Mouse (Mus musculus) embryonic fibroblast, embryonic 13.5 days (primary cell): ENCODE measurements around the gene Usp16.

Experiments
- CTCF ChIP-seq: IDR thresholded peaks from 2 replicates; pipeline ENCODE4 v1.5.1; 2011; ENCODE audit warnings: mild to moderate bottlenecking, control low read depth, low read length, moderate library complexity, borderline replicate concordance; ENCODE audit not compliant: insufficient read depth
- POLR2A ChIP-seq: IDR thresholded peaks from 2 replicates; pipeline ENCODE4 v1.6.1; 2011; ENCODE audit warnings: low read depth, mild to moderate bottlenecking, control low read depth, low read length, moderate library complexity

DNA sequence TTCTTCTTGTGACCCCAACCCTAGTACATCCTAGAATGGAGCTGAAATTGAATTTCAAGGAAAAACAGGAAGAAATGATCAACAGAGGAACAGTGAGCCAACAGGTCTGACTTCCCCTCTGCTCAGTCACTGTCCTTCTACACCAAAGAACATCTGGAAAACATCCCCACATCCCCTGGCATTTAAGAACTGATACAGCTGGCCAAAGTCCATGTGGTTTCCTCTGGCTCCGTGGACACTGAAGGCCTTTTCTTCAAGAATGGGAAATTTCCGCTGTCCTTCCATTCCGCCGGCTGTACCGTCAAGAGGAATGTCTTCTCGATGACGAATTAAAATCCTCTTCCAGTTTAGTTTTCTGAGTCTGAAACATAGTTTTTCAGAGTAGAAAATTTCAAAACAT, 20.2 kb upstream of the Usp16 start:
- TF ChIP-seq CTCF (no peak), POLR2A (no peak)
